Mouse (Mus musculus): ENCODE measurements at regions not wholly inside any gene's neighbourhood (a gene's known extent, or its start where the extent isn't known, plus 50 kb on each side); places are given as distances from the start of the nearest gene placed in this dataset.

GRCm38 (mm10) chr14:72853104-72853503, 143.3 kb upstream of the Fndc3a start:
- DNase-seq (ENCODE audit: low spot score) = no peak

GRCm38 (mm10) chr14:72850884-72851283, 141.1 kb upstream of the Fndc3a start:
- no peak for DNase-seq (ENCODE audit: low spot score)

- no peak for DNase-seq (ENCODE audit: low spot score)
Measured at GRCm38 (mm10) chr14:72848271-72848955, 138.6 kb upstream of the Fndc3a start.

- no peak for DNase-seq (ENCODE audit: low spot score)
Measured at GRCm38 (mm10) chr14:72847466-72847865, 137.7 kb upstream of the Fndc3a start.

GRCm38 (mm10) chr14:72845621-72846440, 136.0 kb upstream of the Fndc3a start:
- no peak for DNase-seq (ENCODE audit: low spot score)

GRCm38 (mm10) chr14:72844753-72845369, 135.1 kb upstream of the Fndc3a start:
- no peak for DNase-seq (ENCODE audit: low spot score)

GRCm38 (mm10) chr14:72841753-72842152, 131.9 kb upstream of the Fndc3a start:
- DNase-seq (ENCODE audit: low spot score) = no peak

- DNase-seq (ENCODE audit: low spot score) = no peak
Measured at GRCm38 (mm10) chr14:72835158-72835557, 125.4 kb upstream of the Fndc3a start.

GRCm38 (mm10) chr14:72829261-72829660, 119.5 kb upstream of the Fndc3a start:
- peak; percentile 17 for DNase-seq (ENCODE audit: low spot score)

GRCm38 (mm10) chr14:72825549-72825948, 115.7 kb upstream of the Fndc3a start:
- DNase-seq (ENCODE audit: low spot score) = no peak

- no peak for DNase-seq (ENCODE audit: low spot score)
Measured at GRCm38 (mm10) chr14:72822231-72822615, 112.4 kb upstream of the Fndc3a start.

- DNase-seq (ENCODE audit: low spot score) = no peak
Measured at GRCm38 (mm10) chr14:72821517-72822230, 111.9 kb upstream of the Fndc3a start.

GRCm38 (mm10) chr14:72819037-72819436, 109.2 kb upstream of the Fndc3a start:
- no peak for DNase-seq (ENCODE audit: low spot score)

GRCm38 (mm10) chr14:72817764-72818163, 108.0 kb upstream of the Fndc3a start:
- DNase-seq (ENCODE audit: low spot score) = no peak

- DNase-seq (ENCODE audit: low spot score) = peak; percentile 62
Measured at GRCm38 (mm10) chr14:72816847-72817246, 107.0 kb upstream of the Fndc3a start.

GRCm38 (mm10) chr14:72809138-72809537, 99.3 kb upstream of the Fndc3a start:
- DNase-seq (ENCODE audit: low spot score) = no peak

GRCm38 (mm10) chr14:72807947-72808346, 98.1 kb upstream of the Fndc3a start:
- no peak for DNase-seq (ENCODE audit: low spot score)

GRCm38 (mm10) chr14:72807286-72807685, 97.5 kb upstream of the Fndc3a start:
- DNase-seq (ENCODE audit: low spot score) = no peak

- no peak for DNase-seq (ENCODE audit: low spot score)
Measured at GRCm38 (mm10) chr14:72806598-72806997, 96.8 kb upstream of the Fndc3a start.

GRCm38 (mm10) chr14:72803579-72803978, 93.8 kb upstream of the Fndc3a start:
- no peak for DNase-seq (ENCODE audit: low spot score)

GRCm38 (mm10) chr14:72790654-72791053, 80.9 kb upstream of the Fndc3a start:
- DNase-seq (ENCODE audit: low spot score) = no peak

GRCm38 (mm10) chr14:72786929-72787328, 77.1 kb upstream of the Fndc3a start:
- DNase-seq (ENCODE audit: low spot score) = no peak
